Mouse (Mus musculus) gastrocnemius, postnatal 14 days (tissue): ENCODE data around the gene Il10ra. TPM values are rescaled to one million over a fixed set of nuclear protein-coding genes. Genes with fewer than 3 reads are reported as not detected.

Experiments
- DNase-seq: peaks from one replicate; pipeline ENCODE4 v3.0.0; 2021; ENCODE audit warnings: mixed read lengths
- intact Hi-C: fragments of 180-260 bp; cut with DNase I; formaldehyde crosslinking; loops from one replicate; pipeline ENCODE4 v1.15.1; 2025; ENCODE audit warnings: low total_unique reads
- total RNA-seq, 2 experiments: library from RNA; stranded (reverse); gene quantifications; 2 replicates each; pipeline ENCODE4 v1.2.3; 2021

The Il10ra gene
- total RNA-seq, 2 experiments from 2014 or later = 0.64 TPM

DNA sequence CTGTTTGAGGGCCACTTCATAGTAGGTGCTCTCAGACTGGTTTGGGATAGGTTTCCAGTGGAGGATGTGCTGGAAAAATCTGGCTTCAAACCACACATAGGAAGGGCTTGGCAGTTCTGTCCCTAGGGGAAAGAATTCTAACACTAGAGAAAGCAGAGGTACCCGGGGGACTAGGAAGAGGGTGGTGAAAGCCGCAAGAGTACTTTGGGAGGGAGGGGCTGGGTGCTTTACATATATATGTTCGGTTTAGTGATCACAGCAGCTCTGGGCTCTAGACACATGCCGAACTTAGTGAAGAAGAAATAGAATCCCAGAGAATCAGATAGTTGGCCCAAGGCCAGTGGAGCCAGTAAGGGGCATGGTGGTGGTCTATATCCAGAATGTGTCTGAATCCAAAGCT lies 1.9 kb downstream of the Il10ra start:
- no peak for DNase-seq

DNA sequence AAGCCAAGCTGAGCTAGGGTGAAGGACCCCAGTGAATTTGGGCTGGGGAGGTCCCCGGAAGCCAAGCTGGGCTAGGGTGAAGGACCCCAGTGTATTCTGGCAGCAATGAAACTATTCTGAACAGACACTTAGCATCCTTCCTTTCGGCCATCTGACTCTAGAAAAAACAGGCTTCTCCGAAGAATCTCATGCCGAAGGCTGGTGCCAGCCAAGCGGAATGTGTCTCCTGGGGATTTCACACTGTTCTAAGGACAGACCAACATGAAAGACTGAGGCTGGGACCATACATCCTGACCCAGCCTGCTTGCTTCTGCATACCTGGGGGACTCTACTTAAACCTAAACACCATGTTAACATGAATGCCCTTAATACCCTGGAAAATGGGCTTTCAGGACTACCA lies 7.1 kb downstream of the Il10ra start:
- DNase-seq = no peak
- intact Hi-C loops = no loop called here

More for the DNA sequence above, 1.9 kb downstream of the Il10ra start:
- intact Hi-C loops = no loop called here

DNA sequence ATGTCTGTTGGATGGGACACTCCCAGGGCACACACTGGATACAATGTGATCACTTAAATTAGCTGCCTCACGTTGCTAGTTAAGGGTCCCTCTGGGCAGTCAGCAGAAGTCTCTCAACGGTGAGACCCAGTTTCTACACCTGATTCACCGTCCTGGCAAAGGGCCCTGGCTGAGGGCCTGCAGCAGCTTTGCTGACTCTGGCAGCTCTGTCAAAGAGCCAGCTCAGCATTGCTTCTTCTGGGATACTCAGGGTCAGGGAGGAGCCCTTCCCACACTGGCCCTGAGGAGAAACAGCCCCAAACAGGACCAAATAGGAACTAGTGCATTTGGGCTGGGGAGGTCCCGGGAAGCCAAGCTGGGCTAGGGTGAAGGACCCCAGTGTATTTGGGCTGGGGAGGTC lies 7.5 kb downstream of the Il10ra start:
- DNase-seq = peak; percentile 47
- intact Hi-C loops = no loop called here

DNA sequence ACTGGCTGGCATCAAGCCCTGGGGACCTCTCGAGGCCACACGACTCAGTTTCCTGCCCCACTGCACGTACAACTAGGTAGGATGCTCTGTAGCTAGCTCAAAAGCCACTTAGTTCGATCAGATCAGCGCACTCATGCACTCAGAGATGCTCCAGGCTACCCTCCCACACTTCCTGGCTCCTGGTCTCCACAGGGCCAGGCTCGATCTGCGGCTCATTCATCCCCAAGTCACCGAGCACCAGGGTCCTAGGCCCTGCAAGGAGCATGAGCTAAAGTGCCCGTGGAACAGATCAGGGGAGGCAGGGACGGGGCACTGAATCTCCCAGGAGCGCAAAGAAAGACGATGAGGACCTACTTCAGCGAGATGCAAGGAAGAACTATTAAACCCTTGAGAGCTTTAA lies 9.9 kb downstream of the Il10ra start:
- intact Hi-C loops = no loop called here
- DNase-seq = no peak

DNA sequence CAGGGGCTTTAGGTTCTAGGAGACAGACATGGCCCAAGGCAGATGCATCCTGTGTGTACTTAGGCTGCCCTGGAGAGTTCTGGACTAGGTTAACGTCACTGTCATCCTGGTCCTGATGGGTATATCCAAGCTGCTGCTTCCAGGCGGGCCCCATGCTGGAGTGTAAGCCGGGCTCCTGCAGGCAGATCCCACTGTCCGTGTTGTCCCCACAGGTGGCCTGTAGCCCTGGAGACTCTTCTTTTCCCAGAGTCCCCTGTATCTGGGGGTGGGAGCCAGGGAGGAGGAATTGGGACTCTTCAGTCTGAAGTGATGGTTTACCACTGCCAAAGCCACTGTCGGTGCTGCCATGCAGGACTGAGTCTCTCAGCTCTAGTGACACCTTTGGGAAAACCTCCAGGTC lies 13.0 kb downstream of the Il10ra start:
- no peak for DNase-seq
- intact Hi-C loops = no loop called here

DNA sequence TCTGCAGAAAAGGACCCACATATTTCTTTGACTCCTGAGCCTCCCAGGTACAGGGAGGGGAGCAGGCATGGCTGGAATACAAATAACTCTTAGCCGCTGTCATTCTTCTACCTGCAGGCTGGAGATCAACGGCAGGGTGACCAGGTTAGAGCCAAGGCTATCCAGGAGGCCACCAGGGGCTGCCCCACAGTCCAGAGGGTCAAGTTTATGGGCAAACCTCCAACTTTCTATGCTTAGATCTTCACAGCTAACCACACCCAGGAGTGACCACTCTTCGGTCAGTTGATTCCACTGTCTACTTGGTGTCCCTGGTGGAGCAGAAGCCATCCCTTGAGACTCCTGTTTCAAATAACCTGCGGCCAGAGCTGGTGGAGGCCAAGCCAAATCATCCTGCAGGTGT lies 13.5 kb downstream of the Il10ra start:
- intact Hi-C loops = no loop called here
- DNase-seq = no peak

DNA sequence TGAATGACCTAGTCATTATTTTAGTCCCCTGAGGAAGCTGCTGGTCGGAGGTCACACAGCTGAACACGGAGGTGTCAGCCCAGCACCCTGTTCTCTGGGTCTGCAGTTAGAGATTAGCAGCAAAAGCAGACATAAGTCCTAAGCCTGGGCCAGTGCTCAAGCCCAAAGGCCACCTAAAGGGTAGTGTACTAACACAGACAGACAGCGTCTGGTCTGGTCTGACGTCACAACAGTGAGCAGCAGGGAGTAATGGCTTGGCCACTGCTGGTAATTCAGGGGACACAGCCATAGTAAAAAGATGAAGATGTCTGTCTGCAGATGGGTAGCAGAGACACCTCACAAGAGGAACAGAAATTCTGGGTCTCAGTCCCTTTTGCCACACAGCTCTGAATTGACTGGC lies 14.3 kb downstream of the Il10ra start:
- DNase-seq = no peak
- intact Hi-C loops = no loop called here

DNA sequence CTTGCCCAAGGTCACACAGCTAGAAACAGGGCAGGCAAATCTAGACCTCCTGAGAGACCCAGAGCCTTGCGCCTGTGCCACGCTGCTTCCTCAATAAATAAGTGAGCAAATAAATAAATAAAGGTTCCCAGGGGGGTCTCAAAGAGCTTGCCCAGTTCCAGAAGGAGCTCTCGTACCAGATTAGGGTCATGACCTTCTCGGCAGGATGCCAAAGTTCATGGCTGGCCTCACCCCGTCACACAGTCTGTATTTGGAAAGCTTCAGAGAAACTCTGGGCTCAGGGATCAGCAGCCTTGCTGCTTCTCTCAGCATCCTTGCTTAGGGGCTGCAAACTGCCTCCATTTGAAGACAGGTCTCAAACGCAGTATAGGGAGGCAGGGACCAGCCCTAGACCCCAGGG lies 14.9 kb downstream of the Il10ra start:
- no peak for DNase-seq
- intact Hi-C loops = no loop called here

DNA sequence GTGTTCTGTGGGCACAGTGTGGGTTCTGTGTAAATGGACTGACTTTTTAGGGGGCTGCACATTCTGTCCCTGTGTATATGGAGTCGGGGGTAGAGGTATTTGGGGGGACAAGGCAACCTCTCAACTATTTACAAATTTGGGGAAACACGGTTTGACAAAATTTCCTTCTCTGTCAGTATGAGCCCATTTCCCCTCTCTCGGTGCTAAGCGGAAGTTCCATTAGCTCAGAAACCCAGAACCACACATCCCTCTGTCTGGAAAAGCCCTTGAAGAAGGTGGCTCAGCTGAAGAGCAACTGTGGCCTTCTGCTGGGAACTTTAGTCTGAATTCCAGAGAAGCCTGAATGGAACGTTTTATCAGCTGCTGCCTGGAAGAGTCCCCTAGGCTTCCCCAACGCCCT lies 16.6 kb downstream of the Il10ra start:
- DNase-seq = no peak
- intact Hi-C loops = no loop called here

DNA sequence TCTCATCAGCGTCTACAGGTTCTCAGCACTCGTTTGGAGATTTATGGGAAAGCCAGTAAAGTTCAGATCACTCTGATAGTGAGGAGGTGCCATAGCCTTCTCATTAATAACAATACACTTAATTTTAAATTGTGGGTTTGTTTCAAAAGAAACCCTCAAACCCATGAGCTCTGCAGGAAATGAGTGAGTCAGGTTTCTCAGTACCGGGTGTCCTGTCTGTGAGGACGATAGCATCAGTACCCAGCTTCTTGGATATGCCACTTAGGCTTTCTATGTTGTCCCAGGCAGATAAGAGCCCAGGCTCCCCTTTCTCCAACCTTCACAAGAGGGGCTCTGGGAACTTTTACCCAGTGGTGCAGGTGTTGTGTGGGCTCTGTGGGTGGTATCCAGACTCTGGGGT lies 17.0 kb downstream of the Il10ra start:
- no peak for DNase-seq
- intact Hi-C loops = no loop called here

DNA sequence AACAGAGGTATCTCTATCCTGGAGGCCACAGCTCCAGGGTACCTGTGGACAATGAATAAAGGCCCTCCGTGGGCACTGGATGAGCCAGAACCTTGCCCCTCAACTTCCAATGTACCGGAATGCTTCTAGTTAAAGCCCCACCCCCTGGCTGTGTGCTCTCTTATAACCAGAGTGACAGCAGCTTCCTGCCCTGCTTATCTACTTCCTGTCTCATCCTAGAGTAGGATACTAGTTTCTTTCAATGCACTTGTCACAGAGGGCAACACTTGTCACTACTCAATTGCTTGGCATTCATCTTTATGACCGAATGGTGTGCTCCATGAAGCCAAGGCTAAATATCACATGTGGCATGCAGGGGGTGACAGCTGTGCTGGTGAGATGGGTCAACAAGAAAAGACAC lies 17.7 kb downstream of the Il10ra start:
- intact Hi-C loops = no loop called here
- DNase-seq = no peak

DNA sequence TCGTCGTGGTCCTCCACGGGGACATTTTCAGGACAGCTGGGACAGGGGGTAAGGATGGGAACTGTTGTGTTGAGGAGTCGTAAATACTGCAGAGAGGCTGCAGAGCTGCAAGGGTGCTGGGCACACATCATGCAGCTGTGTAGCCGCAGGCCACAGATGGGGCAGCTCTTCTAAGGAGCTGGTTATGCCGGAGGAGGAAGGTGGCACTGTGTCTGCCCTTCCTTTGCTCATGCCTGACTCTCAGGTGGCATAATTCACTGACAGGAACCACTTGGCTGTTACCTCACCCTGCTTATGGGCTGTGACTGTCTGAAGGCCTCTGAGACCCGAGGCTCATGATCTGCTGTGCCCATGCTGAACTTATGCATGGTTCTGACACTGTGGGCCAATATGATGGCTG lies 18.6 kb downstream of the Il10ra start:
- intact Hi-C loops = no loop called here
- no peak for DNase-seq

DNA sequence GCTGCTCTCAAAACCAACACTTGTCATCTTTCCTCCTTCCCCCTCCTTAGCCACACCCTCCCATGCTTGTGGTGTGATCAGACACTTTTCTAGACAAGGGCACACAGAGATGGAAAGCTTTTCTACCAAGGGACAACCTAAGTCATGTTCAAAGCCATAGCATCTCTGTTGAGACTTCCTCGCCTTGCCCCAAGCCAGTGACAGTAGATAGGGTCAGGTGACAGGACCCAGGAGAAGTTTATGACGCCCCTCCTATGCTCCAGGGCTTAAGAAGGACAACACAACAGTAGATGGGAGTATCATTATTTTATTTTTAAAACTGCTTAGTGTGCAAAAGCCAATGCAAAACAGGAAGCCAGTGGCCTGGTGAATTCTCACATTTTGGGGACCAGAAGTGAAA lies 21.4 kb downstream of the Il10ra start:
- intact Hi-C loops = no loop called here
- no peak for DNase-seq

DNA sequence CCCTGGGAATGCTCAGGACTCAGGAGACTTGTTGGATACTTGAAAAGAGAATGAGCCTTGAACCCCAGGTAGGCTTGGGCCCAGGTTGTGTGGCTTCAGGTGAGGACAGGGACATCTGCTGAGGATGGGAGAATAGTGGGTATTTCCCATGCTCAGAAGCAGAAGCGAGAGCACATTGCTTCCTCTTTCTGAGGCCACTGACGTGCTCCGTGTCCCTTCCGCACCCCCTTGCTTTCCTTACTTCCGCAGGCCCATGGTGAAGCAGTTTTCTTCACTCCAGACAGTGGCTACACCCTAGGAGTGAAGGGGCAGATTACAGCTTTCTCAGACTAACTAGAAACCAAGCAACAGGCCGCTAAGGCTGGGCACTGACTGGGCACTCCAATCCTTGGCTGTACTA lies 22.9 kb downstream of the Il10ra start:
- intact Hi-C loops = no loop called here
- DNase-seq = no peak

DNA sequence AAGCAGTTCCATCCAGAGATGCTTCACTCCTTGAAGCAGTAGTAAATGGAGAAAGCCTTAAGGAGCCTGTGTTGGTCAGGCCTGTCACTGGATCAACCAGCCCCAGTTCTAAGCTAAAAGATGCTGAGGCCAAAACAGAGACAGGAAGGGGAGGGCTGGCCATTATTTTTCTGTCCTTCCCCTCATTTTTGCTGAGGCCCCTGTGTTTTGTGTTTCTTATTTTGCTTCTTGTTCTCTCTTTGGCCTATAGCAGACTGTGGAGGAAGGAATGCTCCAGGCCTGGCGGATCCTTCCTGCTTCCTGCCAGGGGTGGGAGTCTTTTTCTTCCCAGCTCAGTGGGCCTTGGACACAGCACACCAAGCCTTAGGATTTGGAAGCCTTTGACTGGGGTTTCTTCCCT lies 23.5 kb downstream of the Il10ra start:
- intact Hi-C loops = no loop called here

DNA sequence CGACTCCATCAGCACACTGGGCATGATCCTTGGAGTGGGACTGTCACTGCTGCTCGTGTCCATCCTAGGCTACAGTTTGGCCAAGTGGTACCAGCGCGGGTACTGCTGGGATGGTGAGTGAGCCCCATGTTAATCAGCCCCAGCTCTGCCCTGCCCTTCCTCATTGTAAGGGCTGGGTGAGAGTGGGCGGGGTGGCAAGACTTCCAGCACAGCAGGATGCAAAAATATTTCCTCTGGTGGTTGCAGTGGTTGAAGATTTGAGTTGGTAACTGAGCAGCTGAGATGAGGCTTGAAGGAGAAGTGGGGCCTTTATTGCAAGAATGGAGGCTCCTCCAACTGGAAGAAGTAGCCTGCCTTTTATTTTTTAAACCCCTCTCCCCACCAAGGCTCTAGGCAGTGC lies 27.6 kb downstream of the Il10ra start:
- DNase-seq = no peak
- intact Hi-C loops = no loop called here

More for the DNA sequence above, 23.5 kb downstream of the Il10ra start:
- DNase-seq = no peak

DNA sequence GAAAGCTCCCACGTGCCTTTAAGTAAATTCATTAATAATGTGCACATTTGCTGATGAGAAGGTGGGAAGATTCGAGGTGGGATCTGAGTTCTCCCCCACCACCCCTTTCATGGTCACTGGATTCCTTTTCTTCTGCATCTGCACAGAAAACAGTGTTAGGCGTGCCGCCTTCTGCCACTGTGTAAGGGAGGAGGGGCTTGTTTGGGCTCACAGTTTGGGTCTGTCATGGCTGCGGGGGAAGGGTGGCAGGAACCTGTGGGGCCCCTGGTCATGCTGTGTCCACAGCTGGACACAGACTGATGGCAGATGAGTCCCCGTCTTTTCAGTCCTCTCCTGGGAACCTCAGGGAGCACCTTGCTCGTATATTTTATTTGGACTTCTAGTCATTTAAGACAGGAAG lies 32.2 kb downstream of the Il10ra start:
- no peak for DNase-seq
- intact Hi-C loops = no loop called here

DNA sequence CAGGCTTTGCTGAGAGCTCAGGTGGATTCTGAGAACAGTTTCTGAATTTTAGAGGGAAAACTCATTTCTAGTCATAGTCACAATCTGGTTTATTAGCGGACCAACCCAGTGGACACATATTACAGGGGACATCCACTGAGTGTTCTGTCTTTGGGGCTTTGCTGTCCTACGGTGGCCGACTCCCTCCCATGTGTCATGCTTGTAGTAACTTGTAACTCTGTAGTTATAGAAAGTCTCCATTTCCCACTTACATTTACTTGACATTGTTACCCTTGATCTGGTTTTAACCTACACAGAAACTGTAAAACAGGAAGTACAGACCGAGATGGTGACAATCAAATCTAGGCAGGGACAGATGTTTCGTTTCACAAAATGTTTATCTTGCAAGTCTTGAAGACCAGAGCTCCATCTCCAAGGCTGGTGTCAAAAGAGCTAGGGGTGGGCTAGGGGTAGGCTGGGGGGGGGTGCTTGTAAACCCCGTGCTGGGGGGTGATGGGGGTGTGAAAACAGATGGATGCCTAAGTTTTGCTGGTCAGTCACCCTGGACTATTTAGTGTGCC lies 33.2 kb downstream of the Il10ra start:
- DNase-seq = no peak
- intact Hi-C loops = no loop called here

DNA sequence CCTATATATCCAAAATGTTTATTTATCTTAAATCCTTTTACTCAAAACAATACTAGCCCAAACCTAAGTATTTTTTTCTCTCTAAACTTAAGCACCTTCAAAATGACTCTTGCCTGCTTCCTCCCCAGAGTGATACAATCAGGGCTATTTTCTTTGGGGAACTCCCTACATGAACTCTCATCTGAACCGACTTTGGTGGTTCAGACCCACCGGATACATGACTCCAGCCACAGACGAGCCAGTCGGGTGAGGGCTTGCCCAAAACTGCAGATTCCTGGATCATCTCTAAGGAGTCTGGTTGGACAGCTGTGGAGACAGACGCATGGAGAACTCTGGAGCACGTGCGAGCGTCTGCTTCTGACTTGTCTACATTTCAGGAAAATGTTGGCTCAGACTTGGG lies 39.6 kb downstream of the Il10ra start:
- intact Hi-C loops = loop anchor here (10.0 kb wide), 1 partner anchor 185 kb away; no protein-coding TSS in a partner anchor
- no peak for DNase-seq

DNA sequence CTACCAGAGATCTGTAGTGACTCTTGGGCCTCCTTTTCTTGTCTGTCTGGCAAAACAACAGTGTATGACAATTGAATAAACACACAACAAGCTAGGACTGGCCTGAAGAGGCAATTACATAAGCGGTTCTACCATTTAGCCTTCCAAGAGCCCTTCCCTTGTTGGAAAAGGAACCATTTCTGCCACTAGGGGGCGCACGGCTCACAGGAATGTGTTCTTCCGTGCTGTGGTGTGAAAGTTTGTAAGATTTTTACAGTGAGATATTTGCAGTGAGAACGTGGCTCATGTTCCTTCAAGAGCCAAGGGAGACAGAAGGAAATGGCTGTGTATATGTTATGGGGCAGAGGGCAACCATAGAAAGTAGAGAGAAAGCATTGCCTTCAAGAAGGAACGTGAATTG lies 47.4 kb downstream of the Il10ra start:
- DNase-seq = peak; percentile 87
- intact Hi-C loops = loop anchor here (10.0 kb wide), 1 partner anchor 193 kb away; no protein-coding TSS in a partner anchor

DNA sequence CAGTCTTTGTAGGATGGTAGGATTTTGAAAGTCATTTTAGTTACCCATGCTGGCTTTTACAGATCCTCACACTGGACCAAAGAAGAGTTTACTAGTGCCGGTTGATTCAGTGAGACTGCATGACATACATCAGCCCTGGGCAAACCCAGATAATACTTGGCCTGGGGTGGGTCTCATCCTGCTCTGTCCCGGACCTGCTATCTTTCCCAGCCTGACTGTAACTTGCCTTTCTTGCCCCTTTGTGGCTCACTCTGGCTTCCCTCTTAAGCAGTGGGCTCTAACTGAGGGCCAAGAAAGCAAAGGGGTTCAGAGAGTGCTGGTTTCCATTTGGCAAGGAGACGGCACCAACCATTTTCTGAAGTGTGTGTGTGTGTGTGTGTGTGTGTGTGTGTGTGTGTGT lies 49.3 kb downstream of the Il10ra start:
- intact Hi-C loops = loop anchor here (10.0 kb wide), 1 partner anchor 195 kb away; no protein-coding TSS in a partner anchor
- DNase-seq = no peak

DNA sequence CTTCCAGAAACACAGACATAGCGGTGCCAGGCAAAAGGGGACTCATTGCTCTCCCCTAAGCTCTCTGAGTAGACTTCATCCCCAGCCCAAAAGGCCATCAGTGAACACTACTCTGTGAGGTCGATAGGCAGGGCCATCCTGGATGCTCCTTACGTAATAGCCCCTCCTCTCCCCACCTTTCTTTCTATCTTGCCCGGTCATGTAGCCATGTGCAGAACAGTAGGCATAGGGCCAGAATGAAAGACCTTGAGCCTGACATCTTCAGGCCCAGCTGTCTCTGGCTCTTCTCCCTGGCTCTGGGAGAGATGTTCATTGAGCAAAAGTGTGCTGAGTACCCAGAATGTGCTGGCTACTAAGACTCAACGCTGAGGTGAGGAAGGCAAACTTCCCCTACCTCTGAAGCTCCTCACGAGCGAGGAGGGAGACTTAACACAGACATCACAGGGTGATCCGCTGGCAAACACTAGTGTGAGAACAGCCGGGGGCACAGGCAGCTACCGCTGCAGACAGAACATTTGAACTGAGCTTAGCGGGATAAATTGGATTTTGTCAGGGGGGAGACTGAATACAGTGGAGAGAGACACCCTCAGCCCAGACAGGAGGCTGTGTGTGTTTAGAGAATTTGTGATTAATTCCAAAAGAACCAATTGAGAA lies 53.3 kb downstream of the Il10ra start:
- DNase-seq = no peak
- intact Hi-C loops = no loop called here
